Mouse (Mus musculus): Measurements from ENCODE around the gene Nkain1. TPM values are rescaled to one million over a fixed set of nuclear protein-coding genes. Genes with fewer than 3 reads are reported as not detected.

Nkain1 gene
- polyA plus RNA-seq, 1 experiment from 2014 or later, result 0.09 TPM

GRCm38 (mm10) chr4:130543121-130543520 is 30.9 kb downstream of the Nkain1 start:
- H3K9me3 ChIP-seq (ENCODE audit: control insufficient read depth), result no peaks in the 10 kb centered on the region
- TF ChIP-seq CTCF (IDR thresholded peaks at IDR 0.05; ENCODE audit: low read depth), result no peak
- H3K9ac ChIP-seq (ENCODE audit: low read depth, low read length), result no peak overlapping the region
- ATAC-seq, result no peak
- H3K4me3 ChIP-seq (ENCODE audit: low read depth, low read length), result no peak overlapping the region
- WGBS, result 78% methylated on average over 4 of the region's 4 CpGs
- H3K4me1 ChIP-seq (replicated peaks; ENCODE audit: control insufficient read depth, insufficient read depth, low read length), result no peaks in the 10 kb centered on the region
- no peak overlapping the region for H3K27ac ChIP-seq (ENCODE audit: low read depth, low read length)
- no peaks in the 10 kb centered on the region for H3K36me3 ChIP-seq (ENCODE audit: control insufficient read depth, insufficient read depth)
- H3K4me2 ChIP-seq (replicated peaks; ENCODE audit: low read depth), result no peak overlapping the region
- no peaks in the 10 kb centered on the region for H3K27me3 ChIP-seq (replicated peaks; ENCODE audit: control insufficient read depth, insufficient read depth, low read length)

GRCm38 (mm10) chr4:130540831-130541230 is 33.1 kb downstream of the Nkain1 start:
- H3K4me2 ChIP-seq (replicated peaks; ENCODE audit: low read depth), result no peak overlapping the region
- H3K4me3 ChIP-seq (ENCODE audit: low read depth, low read length), result no peak overlapping the region
- no peak for TF ChIP-seq CTCF (IDR thresholded peaks at IDR 0.05; ENCODE audit: low read depth)
- no peak overlapping the region for H3K9ac ChIP-seq (ENCODE audit: low read depth, low read length)
- no peaks in the 10 kb centered on the region for H3K9me3 ChIP-seq (ENCODE audit: control insufficient read depth)
- H3K27me3 ChIP-seq (replicated peaks; ENCODE audit: control insufficient read depth, insufficient read depth, low read length), result no peaks in the 10 kb centered on the region
- ATAC-seq, result no peak
- no peaks in the 10 kb centered on the region for H3K4me1 ChIP-seq (replicated peaks; ENCODE audit: control insufficient read depth, insufficient read depth, low read length)
- 85% methylated on average over 4 of the region's 4 CpGs for WGBS
- no peaks in the 10 kb centered on the region for H3K36me3 ChIP-seq (ENCODE audit: control insufficient read depth, insufficient read depth)
- H3K27ac ChIP-seq (ENCODE audit: low read depth, low read length), result no peak overlapping the region

DNA sequence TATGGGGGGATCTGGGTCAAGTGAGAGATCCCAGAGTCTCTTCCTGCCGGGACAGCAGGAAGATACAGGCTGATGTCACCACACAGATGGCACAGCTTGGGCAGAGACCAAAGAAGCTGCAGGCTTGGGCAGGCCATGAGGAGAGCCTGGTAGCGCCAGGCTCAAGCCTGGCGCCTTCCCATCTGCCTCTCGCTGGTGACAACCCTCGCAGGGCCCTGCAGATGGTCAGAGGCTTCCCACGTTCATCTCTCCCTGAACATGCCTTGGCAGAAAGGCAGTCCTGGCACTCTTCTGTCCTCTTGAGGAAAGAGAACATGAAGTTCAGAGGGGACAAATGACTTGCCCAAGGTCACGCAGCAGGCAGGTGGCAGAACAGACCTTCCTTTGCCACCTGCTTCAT is 34.3 kb downstream of the Nkain1 start:
- H3K4me3 ChIP-seq (ENCODE audit: low read depth, low read length), result no peak overlapping the region
- 91% methylated on average over 7 of the region's 7 CpGs for WGBS
- H3K9ac ChIP-seq (ENCODE audit: low read depth, low read length), result no peak overlapping the region
- TF ChIP-seq CTCF (IDR thresholded peaks at IDR 0.05; ENCODE audit: low read depth), result no peak
- H3K9me3 ChIP-seq (ENCODE audit: control insufficient read depth), result no peaks in the 10 kb centered on the region
- no peak for ATAC-seq
- no peaks in the 10 kb centered on the region for H3K36me3 ChIP-seq (ENCODE audit: control insufficient read depth, insufficient read depth)
- H3K4me1 ChIP-seq (replicated peaks; ENCODE audit: control insufficient read depth, insufficient read depth, low read length), result no peaks in the 10 kb centered on the region
- no peaks in the 10 kb centered on the region for H3K27me3 ChIP-seq (replicated peaks; ENCODE audit: control insufficient read depth, insufficient read depth, low read length)
- H3K4me2 ChIP-seq (replicated peaks; ENCODE audit: low read depth), result no peak overlapping the region
- H3K27ac ChIP-seq (ENCODE audit: low read depth, low read length), result no peak overlapping the region

- H3K4me1 ChIP-seq (replicated peaks; ENCODE audit: control insufficient read depth, insufficient read depth, low read length), result no peaks in the 10 kb centered on the region
- no peaks in the 10 kb centered on the region for H3K27me3 ChIP-seq (replicated peaks; ENCODE audit: control insufficient read depth, insufficient read depth, low read length)
- no peak overlapping the region for H3K4me3 ChIP-seq (ENCODE audit: low read depth, low read length)
- no peaks in the 10 kb centered on the region for H3K36me3 ChIP-seq (ENCODE audit: control insufficient read depth, insufficient read depth)
- H3K9me3 ChIP-seq (ENCODE audit: control insufficient read depth), result no peaks in the 10 kb centered on the region
- H3K9ac ChIP-seq (ENCODE audit: low read depth, low read length), result no peak overlapping the region
- no peak for TF ChIP-seq CTCF (IDR thresholded peaks at IDR 0.05; ENCODE audit: low read depth)
- no peak for ATAC-seq
- H3K4me2 ChIP-seq (replicated peaks; ENCODE audit: low read depth), result no peak overlapping the region
- WGBS, result 77% methylated on average over 8 of the region's 8 CpGs
- no peak overlapping the region for H3K27ac ChIP-seq (ENCODE audit: low read depth, low read length)
Measured at GRCm38 (mm10) chr4:130539053-130539452, 34.9 kb downstream of the Nkain1 start.

- Histone ChIP-seq H3K9me3 (ENCODE audit: control insufficient read depth) (no peaks in the 10 kb centered on the region), H3K4me3 (ENCODE audit: low read depth, low read length) (no peak overlapping the region), H3K4me2 (replicated peaks; ENCODE audit: low read depth) (no peak overlapping the region), H3K27ac (ENCODE audit: low read depth, low read length) (no peak overlapping the region), H3K36me3 (ENCODE audit: control insufficient read depth, insufficient read depth) (no peaks in the 10 kb centered on the region), H3K4me1 (replicated peaks; ENCODE audit: control insufficient read depth, insufficient read depth, low read length) (no peaks in the 10 kb centered on the region), H3K9ac (ENCODE audit: low read depth, low read length) (no peak overlapping the region), H3K27me3 (replicated peaks; ENCODE audit: control insufficient read depth, insufficient read depth, low read length) (no peaks in the 10 kb centered on the region)
- ATAC-seq, result no peak
- TF ChIP-seq CTCF (IDR thresholded peaks at IDR 0.05; ENCODE audit: low read depth), result no peak
- 90% methylated on average over 7 of the region's 7 CpGs for WGBS
Measured at GRCm38 (mm10) chr4:130537371-130537770, 36.6 kb downstream of the Nkain1 start.

- ATAC-seq, result no peak
- no peaks in the 10 kb centered on the region for H3K4me1 ChIP-seq (replicated peaks; ENCODE audit: control insufficient read depth, insufficient read depth, low read length)
- no peaks in the 10 kb centered on the region for H3K9me3 ChIP-seq (ENCODE audit: control insufficient read depth)
- WGBS, result 65% methylated on average over 1 of the region's 1 CpGs
- no peak overlapping the region for H3K9ac ChIP-seq (ENCODE audit: low read depth, low read length)
- peak; percentile 51 for TF ChIP-seq CTCF (IDR thresholded peaks at IDR 0.05; ENCODE audit: low read depth)
- H3K27ac ChIP-seq (ENCODE audit: low read depth, low read length), result no peak overlapping the region
- H3K4me2 ChIP-seq (replicated peaks; ENCODE audit: low read depth), result no peak overlapping the region
- no peaks in the 10 kb centered on the region for H3K36me3 ChIP-seq (ENCODE audit: control insufficient read depth, insufficient read depth)
- H3K27me3 ChIP-seq (replicated peaks; ENCODE audit: control insufficient read depth, insufficient read depth, low read length), result no peaks in the 10 kb centered on the region
- H3K4me3 ChIP-seq (ENCODE audit: low read depth, low read length), result no peak overlapping the region
Measured at GRCm38 (mm10) chr4:130535789-130536188, 38.2 kb downstream of the Nkain1 start.

DNA sequence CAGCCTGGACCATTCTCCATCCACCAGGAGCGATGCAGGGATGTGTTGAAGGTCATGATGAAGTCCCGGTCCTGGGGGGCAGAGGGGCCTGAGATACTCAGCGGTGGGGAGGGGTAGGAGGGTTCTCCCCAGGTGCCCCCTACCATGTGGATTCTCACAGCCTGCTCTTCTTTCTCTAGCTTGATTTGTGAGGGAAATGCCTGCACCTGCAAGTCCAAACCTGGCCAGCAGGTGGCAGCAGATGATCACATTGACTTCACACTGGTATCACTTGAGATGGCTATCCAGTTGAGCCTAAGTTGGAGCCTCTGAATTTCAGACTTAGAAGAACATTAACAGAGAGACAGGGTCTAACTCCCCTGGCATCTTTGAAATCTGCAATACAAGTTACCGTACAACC is 40.0 kb downstream of the Nkain1 start:
- H3K36me3 ChIP-seq (ENCODE audit: control insufficient read depth, insufficient read depth), result no peaks in the 10 kb centered on the region
- no peaks in the 10 kb centered on the region for H3K4me1 ChIP-seq (replicated peaks; ENCODE audit: control insufficient read depth, insufficient read depth, low read length)
- H3K4me2 ChIP-seq (replicated peaks; ENCODE audit: low read depth), result no peak overlapping the region
- TF ChIP-seq CTCF (IDR thresholded peaks at IDR 0.05; ENCODE audit: low read depth), result peak; percentile 99
- no peak overlapping the region for H3K27ac ChIP-seq (ENCODE audit: low read depth, low read length)
- H3K9ac ChIP-seq (ENCODE audit: low read depth, low read length), result no peak overlapping the region
- no peaks in the 10 kb centered on the region for H3K9me3 ChIP-seq (ENCODE audit: control insufficient read depth)
- H3K4me3 ChIP-seq (ENCODE audit: low read depth, low read length), result no peak overlapping the region
- WGBS, result 37% methylated on average over 4 of the region's 4 CpGs
- ATAC-seq, result no peak; the same call in 1 of the 2 replicates
- H3K27me3 ChIP-seq (replicated peaks; ENCODE audit: control insufficient read depth, insufficient read depth, low read length), result no peaks in the 10 kb centered on the region
